Mouse (Mus musculus) lung, adult 2 months (tissue): Measurements from ENCODE around the gene Sema3f.

Experiments used
- CTCF ChIP-seq: fragments of 200-500 bp; IDR thresholded peaks from 2 replicates; pipeline ENCODE4 v1.5.1; 2011; ENCODE audit warnings: mild to moderate bottlenecking, low read length, control low read depth; ENCODE audit not compliant: insufficient read depth
- POLR2A ChIP-seq: fragments of 200-500 bp; IDR thresholded peaks from 2 replicates; pipeline ENCODE4 v1.6.1; 2011; ENCODE audit warnings: low read depth, mild to moderate bottlenecking, control low read depth, low read length, borderline replicate concordance; ENCODE audit errors: extremely low read depth

DNA sequence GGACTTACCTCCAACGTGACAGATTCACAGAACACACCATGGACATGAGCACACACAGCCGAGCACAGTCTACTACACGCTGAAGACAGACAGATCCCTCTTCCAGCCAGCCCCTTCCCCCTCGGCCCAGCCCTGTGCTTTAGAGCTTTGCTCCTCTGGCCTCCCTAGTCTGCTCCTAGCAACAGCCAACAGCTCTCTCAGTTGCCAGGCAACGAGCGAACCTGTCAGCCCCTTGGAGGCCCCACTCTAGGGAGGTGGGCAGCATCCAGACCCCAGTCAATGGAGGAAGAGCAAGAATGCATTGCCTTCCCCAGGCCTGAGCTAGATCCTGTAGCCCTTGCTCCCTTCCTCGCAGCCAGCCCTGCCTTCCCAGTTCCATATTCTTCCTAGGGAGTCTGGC, 73.2 kb downstream of the Sema3f start:
- TF ChIP-seq CTCF (no peak), POLR2A (no peak)
